Mouse (Mus musculus): Measurements from ENCODE around the gene A930017K11Rik.

Gene A930017K11Rik

GRCm38 (mm10) chr17:25941511-25942241 lies 10.7 kb downstream of the A930017K11Rik start:
- in situ Hi-C loops (cut with MboI, MseI): no loop called here

- in situ Hi-C loops (cut with MboI, MseI): no loop called here
These were observed 17.8 kb downstream of the A930017K11Rik start for GRCm38 (mm10) chr17:25934526-25934925.

DNA sequence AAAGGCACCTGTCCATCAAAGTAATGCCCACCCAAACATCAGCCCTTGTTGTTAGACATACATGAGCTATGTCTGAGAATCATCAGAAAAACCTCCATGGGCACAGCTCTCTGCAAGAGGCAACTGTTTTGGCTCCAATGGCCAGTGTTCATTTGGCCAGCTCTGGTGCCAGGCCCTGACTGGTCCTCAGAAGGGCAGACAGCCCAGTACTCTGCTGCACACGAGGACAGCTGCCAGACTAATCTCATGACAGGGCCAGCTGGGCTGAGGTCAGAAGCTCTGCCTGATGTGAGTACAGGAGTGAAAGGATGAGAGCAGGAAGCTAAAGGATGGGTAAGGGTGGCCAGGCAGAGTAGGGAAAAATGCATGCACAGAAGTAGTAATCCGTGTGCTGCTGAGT lies 27.0 kb downstream of the A930017K11Rik start:
- in situ Hi-C loops (cut with MboI, MseI): no loop called here

DNA sequence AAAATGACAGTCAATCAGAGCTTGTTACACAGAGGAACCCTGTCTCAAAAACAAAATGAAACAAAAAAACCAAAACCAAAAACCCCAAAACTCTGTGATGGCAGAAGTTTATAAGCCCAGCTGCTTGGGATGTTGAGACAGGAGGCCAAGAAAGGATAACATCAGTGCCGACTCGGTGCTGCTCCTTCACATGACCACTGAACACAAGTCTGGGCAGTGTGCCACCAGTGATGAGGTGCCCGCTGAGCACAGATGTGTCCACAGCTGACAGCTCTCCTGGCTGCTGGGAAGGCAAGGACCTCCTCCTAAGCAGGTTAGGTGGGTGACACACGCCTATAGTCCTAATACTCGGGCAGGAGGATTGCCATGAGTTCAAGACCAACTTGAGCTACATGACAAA lies 30.2 kb downstream of the A930017K11Rik start:
- in situ Hi-C loops (cut with MboI, MseI): no loop called here

DNA sequence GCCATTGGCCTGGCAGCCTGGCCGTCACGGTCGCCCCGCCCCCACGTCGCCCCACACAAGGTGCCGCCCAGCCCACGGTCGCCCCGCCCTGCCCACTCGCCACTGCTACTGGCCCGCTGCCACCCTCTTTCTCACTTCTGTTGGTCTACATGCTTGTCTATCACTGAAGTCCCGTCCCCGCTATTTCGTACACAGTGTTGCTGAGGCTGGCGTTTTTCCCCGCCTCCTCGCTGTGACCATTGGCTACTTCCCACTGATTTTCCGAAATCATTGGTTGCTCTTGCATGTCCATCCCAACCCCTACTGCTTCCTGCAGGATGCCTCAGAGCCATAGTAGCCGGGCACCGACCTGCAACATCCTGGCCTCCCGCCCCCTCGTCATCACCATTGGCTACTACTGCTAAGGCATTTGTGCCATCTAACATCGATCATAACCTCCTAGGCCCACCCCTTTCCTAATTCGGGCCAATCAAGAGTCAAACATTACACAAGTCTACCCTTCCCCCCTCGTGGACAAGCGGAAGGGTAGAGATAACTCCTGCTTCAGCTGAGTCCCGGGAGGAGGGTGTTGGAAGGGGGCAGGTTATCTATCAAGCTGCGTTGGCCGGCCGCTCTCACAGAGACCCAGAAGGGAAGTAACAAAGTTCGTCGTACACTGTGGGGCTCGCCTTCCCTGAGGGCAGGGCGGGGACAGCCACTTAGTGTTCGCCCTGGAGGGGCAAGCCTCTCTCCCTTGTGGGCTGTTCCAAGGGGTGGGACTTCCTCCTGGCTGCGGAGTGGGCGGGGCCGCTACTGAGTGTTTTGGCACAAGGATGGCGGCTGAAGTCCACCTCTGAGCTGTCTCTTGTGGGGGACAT lies 32.4 kb downstream of the A930017K11Rik start:
- in situ Hi-C loops (cut with MboI, MseI): no loop called here

GRCm38 (mm10) chr17:25919144-25919785 lies 33.1 kb downstream of the A930017K11Rik start, which contains the start of gene Rab40c:
Rab40c (minus strand) TSS chr17:25919727.
- in situ Hi-C loops (cut with MboI, MseI): no loop called here

- in situ Hi-C loops (cut with MboI, MseI): no loop called here
These were observed 34.2 kb downstream of the A930017K11Rik start for GRCm38 (mm10) chr17:25918037-25918750.

- in situ Hi-C loops (cut with MboI, MseI): no loop called here
These were observed 35.3 kb downstream of the A930017K11Rik start for GRCm38 (mm10) chr17:25916931-25917647.

DNA sequence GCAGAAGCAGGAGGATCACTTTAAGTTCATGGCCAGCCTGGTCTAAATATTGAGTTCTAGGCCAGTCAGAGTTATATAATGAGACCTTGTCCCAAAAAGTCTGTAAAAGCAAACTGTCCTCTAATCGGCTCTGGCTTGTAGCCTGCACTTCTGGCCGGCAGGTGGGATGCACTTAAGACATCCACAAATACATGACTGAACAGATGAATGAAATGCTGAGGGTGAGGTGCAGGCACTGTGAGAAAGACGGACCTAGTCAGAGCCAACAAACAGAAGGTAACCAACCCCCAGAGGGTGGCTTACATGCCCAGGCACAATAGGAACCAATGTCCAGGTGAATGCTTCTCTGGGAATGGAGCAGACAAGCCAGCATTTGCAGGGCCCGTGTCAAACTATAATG lies 38.1 kb downstream of the A930017K11Rik start:
- in situ Hi-C loops (cut with MboI, MseI): no loop called here

DNA sequence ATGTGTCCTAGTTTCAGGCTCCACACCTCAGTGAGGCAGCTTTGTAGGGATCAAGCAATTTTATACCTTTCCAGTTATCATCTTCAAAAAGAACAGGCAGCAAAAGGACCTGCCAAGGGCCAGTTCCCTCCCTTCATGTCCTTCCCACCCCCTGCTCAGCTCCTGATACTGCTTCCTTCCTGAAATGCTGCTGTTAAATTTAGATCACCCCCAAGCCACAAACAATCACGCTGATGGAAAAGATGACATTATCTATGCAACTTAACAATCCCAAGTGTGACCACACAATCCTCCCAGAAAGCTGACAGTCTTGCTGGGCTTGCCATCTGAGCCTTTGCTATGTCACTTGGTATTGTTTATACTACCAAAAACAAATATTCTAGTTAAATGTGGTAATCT lies 38.5 kb downstream of the A930017K11Rik start:
- in situ Hi-C loops (cut with MboI, MseI): no loop called here

GRCm38 (mm10) chr17:25913186-25913876 lies 39.0 kb downstream of the A930017K11Rik start:
- in situ Hi-C loops (cut with MboI, MseI): no loop called here

DNA sequence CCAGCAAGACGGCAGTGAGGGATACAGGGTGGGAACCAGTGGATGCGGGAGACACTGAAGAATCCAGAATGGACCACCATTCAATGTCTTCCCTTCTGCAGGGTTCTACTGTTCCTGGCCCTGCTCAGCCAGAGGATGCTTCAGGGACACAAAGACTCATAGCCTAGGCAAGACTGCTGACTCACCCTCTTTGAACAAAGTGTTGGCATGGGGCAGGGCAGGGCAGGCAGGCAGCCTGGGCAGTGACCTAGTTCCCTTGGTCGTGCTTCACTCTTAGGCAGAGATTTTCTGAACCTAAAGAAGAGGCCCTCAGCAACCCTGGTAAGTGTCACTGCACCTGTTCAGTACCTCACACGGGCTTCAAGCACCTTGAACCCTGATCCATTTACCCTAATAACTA lies 40.5 kb downstream of the A930017K11Rik start:
- in situ Hi-C loops (cut with MboI, MseI): no loop called here

DNA sequence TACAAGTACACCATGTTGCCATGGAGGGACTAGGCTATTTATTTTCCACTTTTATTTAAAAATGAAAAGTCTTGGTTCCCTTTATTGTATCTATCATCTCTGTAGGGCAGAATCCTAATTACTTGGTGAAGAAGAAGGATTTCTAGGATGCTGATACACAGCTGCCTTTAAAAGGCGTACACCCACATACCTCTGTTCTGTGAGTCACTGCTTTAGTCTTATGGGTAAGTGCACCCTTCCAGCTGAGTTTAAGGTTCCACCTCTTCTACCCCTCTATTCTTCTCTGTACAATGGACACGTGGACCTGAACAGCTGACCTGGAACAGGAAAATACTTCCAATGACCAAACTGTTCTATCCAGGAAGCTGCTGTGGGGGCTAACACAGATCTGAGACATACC lies 44.7 kb downstream of the A930017K11Rik start:
- in situ Hi-C loops (cut with MboI, MseI): no loop called here

- in situ Hi-C loops (cut with MboI, MseI): no loop called here
These were observed 49.3 kb downstream of the A930017K11Rik start for GRCm38 (mm10) chr17:25903061-25903460.

GRCm38 (mm10) chr17:25900193-25900592 lies 52.2 kb downstream of the A930017K11Rik start:
- in situ Hi-C loops (cut with MboI, MseI): no loop called here
